Mouse (Mus musculus) myocyte (in vitro differentiated cells): ENCODE data around the gene Vsir.
A peak's percentile ranks its signal among the peaks of the same experiment; 100 is the strongest.

ENCODE experiments used
- CEBPB ChIP-seq: IDR thresholded peaks from 2 replicates; pipeline ENCODE4 v1.6.1; 2011; ENCODE audit warnings: mild to moderate bottlenecking, moderate library complexity; ENCODE audit not compliant: poor library complexity, insufficient read depth, severe bottlenecking
- MAX ChIP-seq: IDR thresholded peaks from one replicate; pipeline ENCODE4 v1.6.1; 2011; ENCODE audit warnings: low read depth, mild to moderate bottlenecking, control low read depth
- MYOD1 ChIP-seq, 3 experiments: IDR thresholded peaks; one replicate each; pipeline ENCODE4 v1.6.1; 2011; ENCODE audit warnings: control low read depth in 2 of 3, low read depth in 2 of 3, mild to moderate bottlenecking in 2 of 3, moderate library complexity in 1 of 3; ENCODE audit not compliant: insufficient read length in 2 of 3, control insufficient read depth in 1 of 3
- POLR2A ChIP-seq: IDR thresholded peaks from one replicate; pipeline ENCODE4 v1.6.1; 2011; ENCODE audit warnings: low read depth, mild to moderate bottlenecking, control low read depth, moderate library complexity; ENCODE audit not compliant: insufficient read length
- TCF3 ChIP-seq: IDR thresholded peaks from one replicate; pipeline ENCODE4 v1.6.1; 2011; ENCODE audit warnings: low read depth, control low read depth; ENCODE audit not compliant: insufficient read length

DNA sequence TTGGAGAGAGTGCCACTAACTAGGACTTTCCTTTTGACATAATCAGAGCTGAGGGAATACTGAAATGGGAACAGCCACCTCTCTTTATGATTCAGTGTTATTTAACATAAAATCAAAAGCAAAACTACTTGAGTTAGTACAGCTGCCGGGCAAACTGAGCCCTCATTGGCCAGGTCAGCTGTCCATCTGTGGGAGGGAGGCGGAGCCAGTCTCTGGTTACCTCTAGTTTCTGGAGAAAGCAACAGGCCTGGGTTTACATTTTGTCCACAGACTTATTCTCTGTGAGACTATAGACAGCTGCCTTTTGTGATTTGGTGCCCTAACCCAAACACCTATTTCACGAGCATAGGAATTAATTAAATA, 4.1 kb downstream of the Vsir start:
- TF ChIP-seq POLR2A (no peak), MAX (no peak), CEBPB (no peak), TCF3 (no peak), MYOD1 (IDR thresholded peaks at IDR 0.05; ENCODE audit: control insufficient read depth in 1 of 3, insufficient read length in 2 of 3, low read depth in 2 of 3) (peak in 2 of 3 experiments; percentile 25 to 44)
